Mouse (Mus musculus) G1E (cell line): ENCODE measurements around the gene Mfrp. TPM values are rescaled to one million over a fixed set of nuclear protein-coding genes. Genes with fewer than 3 reads are reported as not detected.
A peak's percentile ranks its signal among the peaks of the same experiment; 100 is the strongest.

ENCODE experiments used
- ATAC-seq: 2 replicates; pipeline ENCODE4 v1.8.0; 2016; ENCODE audit warnings: mild to moderate bottlenecking; ENCODE audit not compliant: insufficient number of reproducible peaks, poor library complexity, low FRiP score, severe bottlenecking; ENCODE audit errors: extremely low read depth
- DNase-seq: peaks from one replicate; pipeline ENCODE4 v3.0.0; 2012; ENCODE audit warnings: low spot score
- H3K27me3 ChIP-seq: 2 replicates; pipeline ENCODE4 v1.6.1; 2012; ENCODE audit warnings: mild to moderate bottlenecking, low read length, inconsistent platforms; ENCODE audit not compliant: insufficient read depth
- H3K36me3 ChIP-seq: replicated peaks from 2 replicates; pipeline ENCODE3; 2012; ENCODE audit warnings: mild to moderate bottlenecking, inconsistent platforms
- H3K4me1 ChIP-seq: 2 replicates; pipeline ENCODE4 v1.6.1; 2012; ENCODE audit warnings: low read depth, low read length, inconsistent platforms, mixed read lengths; ENCODE audit not compliant: insufficient read depth
- H3K4me3 ChIP-seq: 2 replicates; pipeline ENCODE4 v1.5.1; 2012; ENCODE audit warnings: low read depth, mild to moderate bottlenecking, inconsistent platforms, low read length, moderate library complexity, mixed read lengths
- H3K9me3 ChIP-seq: replicated peaks from 2 replicates; pipeline ENCODE4 v1.6.1; 2012; ENCODE audit warnings: inconsistent platforms
- CTCF ChIP-seq: IDR thresholded peaks from 2 replicates; pipeline ENCODE4 v1.5.1; 2012; ENCODE audit warnings: low read depth, low read length, inconsistent platforms, mixed read lengths
- GATA1 ChIP-seq: IDR thresholded peaks from 2 replicates; pipeline ENCODE4 v1.6.1; 2012; ENCODE audit warnings: borderline replicate concordance, low read length, inconsistent platforms, mixed read lengths
- GATA2 ChIP-seq: IDR thresholded peaks from 2 replicates; pipeline ENCODE4 v1.6.1; 2012; ENCODE audit warnings: low read depth, low read length, inconsistent platforms, borderline replicate concordance
- POLR2AphosphoS5 ChIP-seq: IDR thresholded peaks from 2 replicates; pipeline ENCODE4 v1.6.1; 2012; ENCODE audit warnings: low read depth, low read length, inconsistent platforms; ENCODE audit not compliant: insufficient replicate concordance
- TAL1 ChIP-seq: conservative IDR thresholded peaks from 2 replicates; pipeline ENCODE4 v1.6.1; 2012; ENCODE audit warnings: low read depth, low read length, inconsistent platforms, mixed read lengths
- polyA plus RNA-seq: library from polyadenylated mRNA; stranded (reverse); fragments of >175 nt; gene quantifications from 2 replicates; pipeline ENCODE4 v1.2.3, GENCODE M21; 2012
- total RNA-seq, 2 experiments: library from RNA; stranded (forward) in 1 of 2; stranded (reverse) in 1 of 2; fragments of 200-1000 nt in 1 of 2; fragments of >200 nt in 1 of 2; fragmentation: Nextera tagmentation in 1 of 2; gene quantifications; 2 replicates each; pipeline ENCODE4 v1.2.3; 2014 to 2017

Gene Mfrp
- total and polyA plus RNA-seq, 3 experiments: not detected

- Histone ChIP-seq H3K4me3 (no peak overlapping the region), H3K27me3 (0 out of 2 replicates have a peak, but pooled peaks cover 6% of the 10 kb centered on the region), H3K9me3 (no peaks in the 10 kb centered on the region), H3K36me3 (peaks cover 12% of the 10 kb centered on the region), H3K4me1 (peaks cover 24% of the 10 kb centered on the region)
- TF ChIP-seq GATA1: no peak
- TF ChIP-seq CTCF: no peak
- no peak for TF ChIP-seq TAL1
- TF ChIP-seq POLR2AphosphoS5: no peak
- TF ChIP-seq GATA2: no peak
- ATAC-seq (no peak), DNase-seq (no peak)
Measured at GRCm38 (mm10) chr9:44114453-44114852, 12.9 kb downstream of the Mfrp start.

- ATAC-seq: no peak
- peaks cover under 1% of the 10 kb centered on the region for H3K36me3 ChIP-seq
- H3K27me3 ChIP-seq: peaks cover 15% of the 10 kb centered on the region
- DNase-seq: no peak
- no peak overlapping the region for H3K4me3 ChIP-seq
- H3K9me3 ChIP-seq: no peaks in the 10 kb centered on the region
- H3K4me1 ChIP-seq: peaks cover 13% of the 10 kb centered on the region
- TF ChIP-seq GATA2 (no peak), GATA1 (no peak), TAL1 (no peak)
Measured at GRCm38 (mm10) chr9:44115599-44115998, 14.1 kb downstream of the Mfrp start.

GRCm38 (mm10) chr9:44116182-44116581, 14.7 kb downstream of the Mfrp start:
- no peak overlapping the region for H3K4me3 ChIP-seq
- TF ChIP-seq POLR2AphosphoS5 (no peak), CTCF (no peak)
- ATAC-seq: no peak

DNA sequence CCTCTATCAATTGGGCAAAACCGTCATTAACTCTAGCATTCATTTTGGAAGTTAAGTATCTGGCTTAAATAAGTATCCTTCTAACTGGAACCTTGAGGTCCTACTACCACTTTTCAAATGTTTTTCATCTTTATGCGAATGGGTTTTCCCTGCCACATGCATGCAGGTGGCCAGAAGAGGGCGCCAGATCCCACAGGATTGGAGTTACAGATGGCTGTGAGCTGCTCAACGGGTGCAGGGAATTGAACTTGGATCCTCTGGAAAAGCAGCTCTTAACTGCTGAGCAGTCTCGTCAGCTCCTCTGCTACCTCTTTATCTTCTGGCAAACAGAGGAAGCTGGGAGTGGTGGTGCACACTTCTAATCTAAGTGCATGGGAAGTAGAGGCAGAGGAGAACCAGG, 17.5 kb downstream of the Mfrp start:
- TF ChIP-seq TAL1: no peak
- no peak for TF ChIP-seq GATA1
- TF ChIP-seq CTCF: peak; percentile 53
- TF ChIP-seq GATA2: no peak
- TF ChIP-seq POLR2AphosphoS5: no peak
- Histone ChIP-seq H3K27me3 (peaks cover 19% of the 10 kb centered on the region), H3K4me1 (peaks cover 8% of the 10 kb centered on the region), H3K4me3 (no peak overlapping the region), H3K36me3 (no peaks in the 10 kb centered on the region), H3K9me3 (no peaks in the 10 kb centered on the region)
- ATAC-seq: no peak
- DNase-seq: no peak

More at GRCm38 (mm10) chr9:44116182-44116581, 14.7 kb downstream of the Mfrp start:
- Histone ChIP-seq H3K4me1 (peaks cover 13% of the 10 kb centered on the region), H3K36me3 (no peaks in the 10 kb centered on the region), H3K27me3 (peaks cover 19% of the 10 kb centered on the region), H3K9me3 (no peaks in the 10 kb centered on the region)
- DNase-seq: no peak

- TF ChIP-seq POLR2AphosphoS5 (no peak), CTCF (no peak), TAL1 (no peak), GATA1 (no peak), GATA2 (no peak)
- DNase-seq: no peak
- Histone ChIP-seq H3K36me3 (no peaks in the 10 kb centered on the region), H3K27me3 (peaks cover 19% of the 10 kb centered on the region), H3K9me3 (no peaks in the 10 kb centered on the region), H3K4me1 (peaks cover 3% of the 10 kb centered on the region; the same call in 1 of the 2 replicates), H3K4me3 (no peak overlapping the region)
- ATAC-seq: no peak
Measured at GRCm38 (mm10) chr9:44119948-44120465, 18.5 kb downstream of the Mfrp start.

DNA sequence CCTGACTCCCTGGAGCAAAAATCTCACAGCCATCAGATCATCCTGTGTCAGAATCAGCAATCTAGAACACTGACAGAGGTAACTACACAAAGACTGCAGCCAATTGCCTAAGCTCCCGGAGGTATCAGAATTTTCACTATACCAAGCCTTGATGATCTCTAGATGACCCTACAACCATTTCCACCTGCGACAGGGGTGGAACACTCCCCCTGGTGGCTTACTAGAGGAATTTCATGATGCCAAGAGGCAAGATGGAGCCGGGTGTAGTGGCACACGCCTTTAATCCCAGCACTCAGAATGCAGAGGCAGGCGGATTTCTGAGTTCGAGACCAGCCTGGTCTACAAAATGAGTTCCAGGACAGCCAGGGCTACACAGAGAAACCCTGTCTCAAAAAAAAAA, 22.8 kb downstream of the Mfrp start:
- Histone ChIP-seq H3K27me3 (peaks cover 23% of the 10 kb centered on the region), H3K4me3 (no peak overlapping the region), H3K36me3 (no peaks in the 10 kb centered on the region), H3K4me1 (peaks cover 13% of the 10 kb centered on the region), H3K9me3 (no peaks in the 10 kb centered on the region)
- DNase-seq (no peak), ATAC-seq (no peak)
- TF ChIP-seq GATA2 (no peak), CTCF (0 out of 2 replicates have a peak, but pooled peaks have one; percentile 27), TAL1 (no peak)

GRCm38 (mm10) chr9:44125026-44125425, 23.5 kb downstream of the Mfrp start:
- Histone ChIP-seq H3K4me1 (peaks cover 14% of the 10 kb centered on the region), H3K36me3 (no peaks in the 10 kb centered on the region), H3K9me3 (no peaks in the 10 kb centered on the region), H3K27me3 (peaks cover 26% of the 10 kb centered on the region), H3K4me3 (no peak overlapping the region)
- ATAC-seq (no peak), DNase-seq (no peak)
- TF ChIP-seq CTCF (no peak), TAL1 (no peak), GATA2 (no peak), GATA1 (no peak), POLR2AphosphoS5 (no peak)
